Mouse (Mus musculus) liver (tissue): ENCODE measurements around the gene Zc3hav1.

Experiments used
- DNase-seq: peaks from one replicate; pipeline ENCODE4 v3.0.0-alpha.2; 2020; ENCODE audit warnings: mixed read lengths

Gene Zc3hav1

GRCm38 (mm10) chr6:38351930-38352329 lies 2.5 kb downstream of the Zc3hav1 start:
- no peak for DNase-seq

DNA sequence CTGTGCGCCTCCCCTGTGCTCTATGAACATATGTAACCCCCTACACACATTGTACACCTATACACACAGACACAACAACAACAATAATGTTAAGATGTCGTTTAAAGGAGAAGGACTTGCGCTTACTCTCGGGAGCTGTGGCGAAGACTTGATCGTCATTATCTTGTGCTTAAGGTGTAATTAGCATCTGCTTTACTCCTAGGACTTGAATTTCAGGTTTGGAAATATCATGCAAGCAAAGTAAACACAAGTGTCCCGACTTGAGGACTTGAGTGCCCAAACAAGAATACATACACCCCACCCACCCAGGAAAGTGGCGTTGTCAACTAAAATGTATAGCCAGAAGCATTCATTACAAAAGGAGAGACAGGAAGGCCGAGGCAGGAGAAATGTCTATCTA lies 4.6 kb downstream of the Zc3hav1 start:
- no peak for DNase-seq

DNA sequence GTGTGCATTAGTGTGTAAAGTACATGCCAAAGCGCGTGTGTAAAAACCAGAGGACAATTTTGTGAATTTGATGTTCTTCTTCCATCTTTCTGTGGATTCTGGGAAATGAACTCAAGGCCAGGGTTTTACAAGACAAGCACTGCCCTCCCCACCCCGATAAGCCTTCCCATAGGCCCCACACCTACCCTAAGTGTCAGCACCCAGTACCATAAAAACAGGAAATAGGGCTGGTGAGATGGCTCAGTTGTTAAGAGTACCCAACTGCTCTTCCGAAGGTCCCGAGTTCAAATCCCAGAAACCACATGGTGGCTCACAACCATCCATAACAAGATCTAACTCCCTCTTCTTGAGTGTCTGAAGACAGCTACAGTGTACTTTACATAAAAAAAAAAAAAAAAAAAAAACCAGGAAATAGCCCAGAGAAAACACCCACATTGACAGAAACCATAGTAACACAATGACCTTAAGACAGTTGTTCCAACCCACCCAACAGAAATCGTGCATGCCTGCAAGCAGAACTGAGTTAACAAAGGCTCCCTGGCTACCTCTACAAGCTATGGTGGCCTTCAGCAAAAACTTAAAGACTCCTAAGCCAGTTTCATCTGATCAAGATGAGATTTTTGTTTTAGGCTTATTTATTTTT lies 5.5 kb downstream of the Zc3hav1 start:
- peak; percentile 42 for DNase-seq

- DNase-seq: no peak
Measured at GRCm38 (mm10) chr6:38347875-38348274, 6.5 kb downstream of the Zc3hav1 start.

GRCm38 (mm10) chr6:38345796-38346195 lies 8.6 kb downstream of the Zc3hav1 start:
- peak; percentile 90 for DNase-seq

GRCm38 (mm10) chr6:38344006-38344670 lies 10.3 kb downstream of the Zc3hav1 start:
- DNase-seq: no peak

- DNase-seq: no peak
Measured at GRCm38 (mm10) chr6:38343581-38343980, 10.8 kb downstream of the Zc3hav1 start.

DNA sequence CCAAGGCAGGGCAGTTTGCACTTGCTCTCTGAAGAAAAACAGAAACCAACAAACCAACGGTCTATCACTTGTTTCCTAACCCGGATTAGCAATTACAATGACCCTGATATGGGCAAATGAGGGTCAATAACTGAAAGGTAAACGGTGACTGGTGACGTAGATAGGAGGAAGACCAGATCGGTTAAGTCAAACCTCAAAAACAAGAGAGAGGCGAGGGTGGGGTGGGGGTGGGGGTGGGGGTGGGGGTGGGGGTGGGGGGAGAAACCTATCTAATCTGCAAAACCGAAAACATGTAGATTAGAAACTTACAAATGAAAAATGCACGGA lies 11.8 kb downstream of the Zc3hav1 start:
- no peak for DNase-seq

GRCm38 (mm10) chr6:38341751-38342665 lies 12.4 kb downstream of the Zc3hav1 start:
- DNase-seq: peak; percentile 92

DNA sequence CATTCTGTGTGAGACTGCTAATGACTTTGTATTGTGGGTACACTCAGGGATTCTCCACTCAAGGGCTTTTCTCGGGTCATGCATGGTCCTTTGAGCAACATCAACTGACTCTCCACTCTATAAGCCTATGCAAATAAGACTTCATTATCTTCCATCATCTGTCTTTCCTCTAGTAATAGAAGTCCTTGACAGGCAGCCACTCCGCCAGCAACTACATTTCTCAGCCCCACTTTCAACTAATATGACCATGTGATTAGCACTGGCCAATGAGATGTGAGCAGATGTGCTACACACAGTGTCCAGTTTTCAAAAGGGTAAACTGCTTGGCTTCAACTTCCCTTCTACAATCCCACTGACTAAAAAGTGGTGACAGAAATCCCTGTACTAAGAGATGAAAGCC lies 15.3 kb downstream of the Zc3hav1 start:
- no peak for DNase-seq

GRCm38 (mm10) chr6:38337951-38338350 lies 16.5 kb downstream of the Zc3hav1 start:
- DNase-seq: no peak

GRCm38 (mm10) chr6:38337166-38337705 lies 17.2 kb downstream of the Zc3hav1 start:
- DNase-seq: no peak

GRCm38 (mm10) chr6:38335264-38335663 lies 19.1 kb downstream of the Zc3hav1 start:
- no peak for DNase-seq

DNA sequence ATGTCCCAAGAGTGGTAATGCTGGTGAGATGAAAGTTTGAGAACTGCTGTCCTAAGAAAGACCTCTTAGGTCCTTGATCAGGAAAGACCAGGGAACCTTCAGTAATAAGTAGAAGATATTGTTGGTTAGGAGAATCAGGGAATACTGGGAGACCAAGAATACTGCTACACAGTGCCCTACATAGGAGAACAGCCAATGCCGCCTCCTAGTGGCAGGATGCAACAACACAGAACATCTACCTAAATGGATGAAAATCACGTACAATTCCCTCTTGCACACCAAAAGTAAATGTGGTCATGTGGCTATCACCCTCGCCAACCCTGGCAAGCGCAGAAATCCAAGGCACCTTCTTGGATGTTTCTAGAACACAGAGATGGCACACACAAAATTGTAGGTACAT lies 27.8 kb downstream of the Zc3hav1 start:
- peak; percentile 70 for DNase-seq

- DNase-seq: no peak
Measured at GRCm38 (mm10) chr6:38320621-38321020, 33.8 kb downstream of the Zc3hav1 start.

DNA sequence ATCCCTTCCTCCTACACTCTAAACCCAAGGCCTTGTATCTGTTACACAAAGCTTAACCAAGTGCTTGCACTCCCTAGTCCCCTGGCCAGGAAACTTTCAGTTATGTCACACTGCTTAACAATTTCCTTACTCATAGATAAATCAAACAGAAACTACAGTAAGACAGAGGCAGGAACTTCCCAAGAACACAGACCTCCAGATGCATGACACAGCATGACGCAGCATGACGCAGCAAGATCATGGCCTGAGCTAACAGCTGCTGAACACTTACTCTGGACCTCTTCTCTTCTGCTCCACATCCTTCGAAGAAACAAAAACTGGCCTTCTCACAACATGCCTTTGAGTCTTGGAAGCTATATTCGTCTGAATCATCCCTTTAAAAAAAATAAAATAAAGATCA lies 38.4 kb downstream of the Zc3hav1 start:
- peak; percentile 96 for DNase-seq

DNA sequence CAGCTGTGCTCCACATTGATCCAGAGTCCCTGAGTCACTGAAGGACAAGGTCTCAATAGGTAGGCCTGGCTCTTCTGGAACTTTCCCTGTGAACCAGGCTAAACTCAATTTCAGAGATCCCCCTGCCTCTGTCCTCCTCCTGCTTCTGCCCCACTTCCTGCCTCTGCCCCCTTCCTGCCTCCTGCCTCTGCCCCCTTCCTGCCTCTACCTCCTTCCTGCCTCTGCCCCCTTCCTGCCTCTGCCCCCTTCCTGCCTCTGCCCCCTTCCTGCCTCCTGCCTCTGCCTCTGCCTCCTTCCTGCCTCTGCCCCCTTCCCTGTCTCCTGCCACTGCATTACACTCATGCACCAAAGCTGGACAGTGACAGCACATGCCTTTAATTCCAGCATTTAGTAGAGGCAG lies 44.7 kb downstream of the Zc3hav1 start:
- DNase-seq: no peak

GRCm38 (mm10) chr6:38304981-38305380 lies 49.4 kb downstream of the Zc3hav1 start:
- DNase-seq: peak; percentile 33

- peak; percentile 77 for DNase-seq
Measured at GRCm38 (mm10) chr6:38298761-38299401, 55.5 kb downstream of the Zc3hav1 start, which contains the start of gene Zc3hav1l. Gene Zc3hav1l, minus strand, starts transcription at chr6:38299259.

- DNase-seq: peak; percentile 25
Measured at GRCm38 (mm10) chr6:38298246-38298635, 56.2 kb downstream of the Zc3hav1 start.

- no peak for DNase-seq
Measured at GRCm38 (mm10) chr6:38297580-38298245, 56.7 kb downstream of the Zc3hav1 start.

GRCm38 (mm10) chr6:38293708-38294107 lies 60.7 kb downstream of the Zc3hav1 start:
- DNase-seq: peak; percentile 40
